Mouse (Mus musculus): Measurements from ENCODE around the gene Zfp541.

The Zfp541 gene

DNA sequence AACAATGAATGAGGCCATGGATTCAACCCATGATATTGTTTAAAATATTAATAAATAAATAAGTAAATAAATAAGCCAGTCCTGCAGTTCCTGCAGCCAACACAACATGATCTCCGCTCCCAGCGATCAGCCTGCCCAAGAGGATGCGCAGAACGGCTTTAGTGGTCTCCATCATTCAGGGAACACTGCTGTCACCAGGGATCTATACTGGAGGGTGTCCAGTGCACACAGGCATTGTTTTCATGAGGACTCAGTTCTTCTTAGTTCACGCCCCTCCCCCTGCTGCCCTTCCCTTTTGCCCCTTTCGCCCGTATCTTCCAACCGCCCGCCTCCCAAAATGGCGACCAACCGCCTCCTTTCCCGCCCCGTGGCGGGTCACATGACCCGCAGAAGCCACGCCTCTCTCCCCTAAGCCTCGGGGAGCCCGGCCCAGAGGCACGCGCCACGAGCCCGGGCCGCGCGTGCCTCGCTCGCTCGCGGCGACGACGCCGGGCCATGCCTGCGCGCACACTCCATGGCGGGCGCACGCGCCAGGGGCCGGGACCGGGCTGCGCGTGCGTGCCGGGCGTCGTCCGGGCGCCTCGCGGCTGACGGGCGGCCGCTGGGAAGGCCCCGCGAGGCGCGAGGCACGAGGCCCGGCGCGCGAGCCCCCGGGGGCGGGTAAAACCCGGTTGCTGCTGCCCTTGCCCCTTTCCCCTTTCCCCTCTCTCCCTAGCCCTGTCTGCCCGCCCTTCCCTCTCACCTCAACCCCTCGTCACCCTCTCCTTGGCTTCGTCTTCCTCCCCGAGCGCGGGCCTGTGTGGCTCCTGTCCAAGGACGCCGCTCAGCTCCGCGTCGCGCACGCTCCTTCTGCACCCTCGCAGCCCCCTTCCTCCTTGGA lies at the start of gene Zfp541:
Gene Zfp541, plus strand, starts transcription at position 596 of the 880 bp plus-strand sequence.
- DNase-seq (ENCODE audit: extremely low read depth, low read depth, low spot score) = no peak

DNA sequence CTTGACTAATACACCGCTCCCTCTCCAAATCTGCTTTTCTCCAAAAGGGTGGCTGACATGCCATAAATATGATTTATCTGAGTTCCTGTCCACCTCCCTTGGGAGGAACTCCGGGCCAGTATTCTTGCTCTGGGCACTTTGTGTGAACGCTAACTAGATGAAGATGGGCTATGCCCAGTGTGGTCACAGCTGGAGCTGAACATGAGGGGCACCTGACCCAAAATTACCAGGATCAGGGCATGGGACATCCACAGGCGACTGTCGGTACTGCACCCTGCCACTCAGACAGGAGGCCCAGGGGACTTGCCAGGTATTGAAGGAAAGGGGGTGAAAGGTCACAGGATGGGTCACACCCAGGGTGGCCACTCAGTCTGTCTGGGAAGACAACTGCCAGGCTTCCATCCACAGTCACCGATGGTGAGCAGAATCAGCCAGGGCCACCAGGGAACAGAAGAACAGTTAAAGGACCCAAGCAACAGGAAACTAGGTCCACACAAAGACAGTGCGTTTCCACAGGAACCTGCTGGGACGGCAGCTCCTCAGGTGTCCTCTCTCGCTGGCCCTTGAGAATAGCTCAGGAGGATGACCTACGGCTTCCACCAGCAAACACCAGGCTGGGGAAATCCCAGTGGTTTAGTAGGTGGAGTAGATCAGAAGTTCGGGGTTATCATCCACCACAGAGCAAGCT lies 48.9 kb upstream of the Zfp541 start:
- no peak for DNase-seq (ENCODE audit: extremely low read depth, low read depth, low spot score)

DNA sequence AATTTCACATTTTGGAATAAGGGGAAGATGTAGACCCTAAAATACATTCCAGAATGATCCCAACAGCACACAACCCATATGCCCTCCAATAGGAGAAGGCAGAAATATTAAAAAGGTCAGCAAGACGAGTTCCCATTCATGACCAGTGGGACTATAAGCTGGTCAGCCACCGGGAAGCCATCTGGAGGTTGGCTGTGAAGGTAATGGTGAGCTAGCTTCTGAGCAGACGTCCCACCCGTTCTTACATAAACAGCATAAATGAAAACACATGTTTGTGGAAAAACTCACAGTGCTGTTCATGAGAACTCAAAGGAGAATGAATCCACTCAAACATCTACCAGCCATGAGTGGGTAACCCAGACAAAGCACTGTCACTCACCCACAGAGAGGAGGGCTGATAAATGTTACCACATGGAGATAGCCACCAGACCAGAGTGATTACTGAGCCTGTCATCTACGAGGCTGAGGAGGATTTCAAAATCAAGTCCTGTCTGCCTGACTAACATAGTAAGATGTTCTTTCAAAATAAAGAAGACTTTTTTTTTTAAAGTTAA lies 47.8 kb upstream of the Zfp541 start:
- DNase-seq (ENCODE audit: extremely low read depth, low read depth, low spot score) = no peak

DNA sequence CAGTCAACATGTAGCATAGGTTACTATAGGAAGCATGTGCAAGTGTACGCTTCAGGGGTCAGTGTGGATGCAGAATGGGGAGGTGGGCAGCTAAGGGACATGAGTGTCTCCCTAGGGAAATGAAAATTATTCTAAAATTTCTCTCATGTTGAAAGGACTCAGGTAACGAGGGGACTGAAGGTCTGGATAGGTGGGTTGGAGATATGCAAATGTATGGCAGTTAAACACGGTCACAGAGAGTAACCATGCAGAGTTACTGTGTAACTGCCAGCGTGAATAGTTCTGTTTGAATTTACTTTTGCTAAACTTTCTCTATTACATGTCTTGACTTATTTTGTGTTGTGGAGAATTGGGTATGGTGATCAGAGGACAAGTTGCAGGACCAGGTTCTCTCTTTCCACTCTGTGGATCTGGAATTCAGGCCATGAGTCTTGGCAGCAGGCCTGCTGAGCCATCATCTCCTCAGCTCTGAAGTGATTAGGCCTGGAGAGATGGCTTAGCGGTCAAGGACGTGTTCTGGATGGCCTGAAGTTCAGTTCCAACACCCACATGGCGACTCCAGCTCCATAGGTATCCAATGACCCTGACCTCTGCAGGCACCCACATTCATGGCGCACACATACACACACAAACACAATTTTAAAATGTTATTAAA lies 47.0 kb upstream of the Zfp541 start:
- no peak for DNase-seq (ENCODE audit: extremely low read depth, low read depth, low spot score)

DNA sequence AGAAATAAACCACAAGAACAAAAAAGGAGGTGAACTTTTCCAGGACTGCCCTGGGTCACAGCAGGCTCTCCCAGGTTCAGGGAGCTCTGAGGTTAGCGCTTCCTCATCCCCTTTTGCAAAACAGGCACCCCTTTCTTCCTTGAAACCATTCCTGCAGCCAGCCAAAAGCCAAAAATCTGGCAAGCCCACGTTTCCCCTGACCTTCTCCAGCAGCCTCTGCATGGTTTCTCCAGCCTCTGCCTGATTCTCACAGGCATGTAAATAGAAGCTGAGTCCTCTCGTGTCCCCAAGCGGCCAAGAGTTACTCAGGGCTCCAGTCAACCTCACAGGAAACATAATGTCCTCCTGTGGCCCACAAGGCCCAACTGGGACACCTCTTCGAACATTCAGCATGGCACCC lies 46.2 kb upstream of the Zfp541 start:
- DNase-seq (ENCODE audit: extremely low read depth, low read depth, low spot score) = no peak

DNA sequence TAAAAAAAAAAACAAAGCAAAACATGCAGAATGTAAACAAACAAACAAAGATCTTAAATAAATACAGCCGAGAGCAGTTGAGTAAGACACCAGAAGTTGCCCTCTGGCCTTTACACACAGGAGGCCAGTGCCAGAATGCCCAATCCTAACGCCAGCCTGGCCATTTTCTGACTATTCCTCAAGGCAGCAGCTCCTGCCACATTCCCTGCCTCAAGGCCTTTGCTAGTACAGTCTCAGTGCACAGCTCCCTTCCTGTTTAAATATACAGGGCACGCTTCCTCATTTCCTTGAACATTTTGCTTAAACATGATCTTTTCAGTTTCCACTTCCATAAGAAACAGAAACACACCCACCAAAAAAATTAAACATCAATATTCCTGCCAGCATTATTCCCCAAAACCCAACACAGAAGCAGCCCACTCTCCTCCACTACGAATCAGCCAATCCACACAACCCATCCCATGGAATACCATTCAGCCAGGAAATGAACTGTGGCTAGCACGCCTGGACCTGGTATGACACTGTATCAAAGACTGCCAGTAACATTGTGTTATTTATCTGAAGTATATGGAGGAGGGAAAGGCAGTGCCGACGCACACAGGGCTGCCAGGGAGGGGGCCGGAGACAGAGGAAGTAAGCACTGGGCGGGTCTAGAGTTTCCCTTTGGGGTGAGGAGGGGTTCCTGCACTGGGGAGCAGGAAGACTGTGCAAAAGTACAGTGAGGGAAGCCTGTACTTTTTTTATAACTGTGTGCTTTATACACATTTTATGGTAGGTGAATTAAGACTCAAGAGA lies 43.4 kb upstream of the Zfp541 start:
- DNase-seq (ENCODE audit: extremely low read depth, low read depth, low spot score) = no peak

DNA sequence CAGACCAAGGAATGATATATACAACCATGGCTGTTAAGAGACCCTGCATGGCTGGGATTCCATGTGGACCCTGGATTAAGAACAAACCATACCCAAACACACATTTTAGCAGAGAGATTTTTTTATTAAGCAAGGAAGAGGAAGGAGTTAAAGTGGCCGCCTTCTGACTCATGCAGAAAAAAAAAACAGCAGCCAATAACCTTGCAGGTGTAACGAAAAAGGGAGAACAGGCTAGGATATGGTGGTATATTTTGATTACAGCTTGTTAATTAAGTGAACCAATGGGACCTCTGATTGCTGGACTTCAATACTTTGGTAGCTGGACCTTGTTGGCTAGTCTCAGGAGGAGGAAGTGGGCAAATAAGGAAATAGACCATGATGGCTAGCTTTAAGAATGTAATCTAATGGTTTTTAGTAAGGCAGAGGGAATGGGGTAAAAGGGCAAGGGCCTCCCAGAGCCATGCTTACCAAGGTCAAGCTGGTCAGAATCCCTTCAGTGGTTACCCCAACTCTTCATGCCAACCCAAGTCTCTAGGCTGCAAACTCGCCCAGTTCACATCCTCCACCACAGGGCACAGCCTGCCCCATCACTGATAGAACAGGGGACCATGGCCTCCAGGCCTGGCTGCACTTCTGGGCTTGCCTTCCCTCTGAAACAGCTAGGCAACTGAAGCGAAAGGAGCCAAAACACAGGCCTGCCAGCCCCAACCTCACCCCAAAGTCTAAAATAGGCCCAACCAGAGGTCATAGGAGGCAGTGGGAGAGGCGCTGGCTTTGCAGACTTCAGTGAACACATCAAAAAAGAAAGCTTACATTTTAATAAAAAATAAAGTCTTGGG lies 42.1 kb upstream of the Zfp541 start:
- DNase-seq (ENCODE audit: extremely low read depth, low read depth, low spot score) = no peak

DNA sequence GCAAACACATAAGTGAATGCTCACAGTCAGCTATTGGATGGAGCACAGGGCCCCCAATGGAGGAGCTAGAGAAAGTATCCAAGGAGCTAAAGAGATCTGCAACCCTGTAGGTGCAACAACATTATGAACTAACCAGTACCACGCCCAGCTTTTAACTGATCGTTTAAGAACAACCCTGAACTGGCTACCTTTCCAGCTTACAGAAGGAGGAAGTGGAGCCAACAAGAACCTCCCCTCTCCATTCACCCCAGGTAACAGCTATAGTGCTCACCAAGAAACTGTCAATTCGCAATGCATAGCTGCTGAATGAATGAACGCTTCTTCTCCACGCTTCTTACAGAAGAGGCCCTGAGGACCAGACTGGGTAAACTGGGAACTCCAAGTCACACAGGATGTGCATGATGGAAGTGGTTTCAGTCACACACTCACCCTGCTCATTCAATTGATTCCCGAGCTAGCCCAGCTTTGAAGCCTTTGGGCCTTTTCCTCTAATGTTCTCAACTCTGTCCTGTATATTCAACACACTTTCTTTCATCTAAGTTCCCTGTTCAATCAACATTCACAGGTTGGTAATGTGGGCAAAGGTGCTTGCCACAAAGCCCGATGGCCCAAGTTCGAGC lies 36.9 kb upstream of the Zfp541 start:
- no peak for DNase-seq (ENCODE audit: extremely low read depth, low read depth, low spot score)

DNA sequence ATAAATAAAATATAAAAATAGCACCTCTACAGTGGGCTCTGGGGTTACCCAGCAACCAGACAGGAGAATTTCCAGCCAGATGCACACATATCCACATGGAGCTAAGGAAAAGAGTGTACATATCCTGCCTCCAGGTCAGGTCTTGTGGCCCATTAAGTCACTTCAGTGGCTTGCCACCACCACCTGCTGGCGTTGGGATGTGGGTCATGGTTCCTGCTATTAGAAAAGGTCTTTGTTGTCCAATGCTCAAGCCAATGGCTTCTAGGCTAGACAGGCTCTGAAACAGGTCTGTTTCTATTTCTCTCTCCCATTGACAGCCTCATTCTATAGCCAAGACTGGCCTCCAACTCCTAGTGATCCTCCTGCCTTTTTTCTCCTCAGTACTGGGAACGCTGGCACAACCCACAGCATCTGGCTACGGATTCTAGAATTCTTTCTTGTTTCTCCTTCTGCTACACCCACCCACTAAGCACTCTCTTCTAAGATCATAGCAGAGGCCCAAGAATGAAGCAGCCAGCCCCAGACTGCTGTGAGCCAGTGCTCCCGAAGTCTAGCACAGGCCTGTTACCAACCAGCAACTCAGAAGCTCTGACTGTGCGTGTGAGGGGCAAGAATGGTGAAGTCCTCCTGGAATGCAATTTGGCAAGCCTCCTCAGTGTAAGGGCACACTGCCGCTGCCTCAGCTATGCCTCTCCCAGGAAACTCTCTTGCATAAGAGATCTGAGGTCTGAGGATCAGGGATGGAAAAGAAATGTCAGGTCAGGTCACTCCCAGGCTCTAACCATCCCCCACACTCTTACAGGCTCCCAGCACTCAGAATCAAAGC lies 33.3 kb upstream of the Zfp541 start:
- DNase-seq (ENCODE audit: extremely low read depth, low read depth, low spot score) = peak; percentile 83

DNA sequence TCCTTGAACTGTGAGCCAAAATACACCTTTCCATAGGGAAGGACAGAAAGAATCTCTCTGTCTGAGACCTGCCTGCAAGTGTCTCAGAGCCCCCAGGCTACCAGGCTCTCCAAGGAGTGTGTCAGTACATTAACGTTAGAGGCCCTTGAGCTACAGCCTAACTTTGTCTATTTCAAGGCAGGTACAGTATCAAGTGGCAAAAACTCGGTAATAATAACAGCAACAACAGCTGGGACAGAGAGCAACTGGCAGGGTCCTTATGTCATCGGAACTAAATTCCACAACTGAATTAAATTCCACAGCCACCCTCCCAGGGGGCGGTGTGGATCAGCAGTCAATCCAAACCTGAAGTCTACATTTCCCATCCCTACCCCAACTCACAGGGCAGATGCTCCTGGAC lies 30.5 kb upstream of the Zfp541 start:
- DNase-seq (ENCODE audit: extremely low read depth, low read depth, low spot score) = no peak

DNA sequence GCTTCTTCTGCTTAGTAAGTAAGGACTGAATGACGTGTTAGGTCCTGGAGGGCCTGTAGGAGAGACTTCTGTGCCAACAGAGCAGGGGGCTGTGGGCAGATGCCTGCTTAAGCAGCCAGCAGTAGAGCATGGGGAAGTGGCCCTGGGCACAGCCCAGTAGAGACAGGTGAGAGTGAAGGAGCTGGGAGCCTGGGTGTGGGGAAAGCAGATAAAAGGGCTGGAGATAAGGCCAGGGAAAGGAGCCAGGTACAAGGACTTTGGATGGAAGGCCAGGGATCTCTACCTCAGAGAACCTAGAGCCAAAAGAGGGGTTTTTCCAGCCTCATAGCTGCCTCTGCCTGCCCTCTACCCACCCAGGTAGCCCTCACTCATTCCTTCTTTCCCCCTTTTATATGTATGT lies 28.6 kb upstream of the Zfp541 start:
- DNase-seq (ENCODE audit: extremely low read depth, low read depth, low spot score) = no peak

DNA sequence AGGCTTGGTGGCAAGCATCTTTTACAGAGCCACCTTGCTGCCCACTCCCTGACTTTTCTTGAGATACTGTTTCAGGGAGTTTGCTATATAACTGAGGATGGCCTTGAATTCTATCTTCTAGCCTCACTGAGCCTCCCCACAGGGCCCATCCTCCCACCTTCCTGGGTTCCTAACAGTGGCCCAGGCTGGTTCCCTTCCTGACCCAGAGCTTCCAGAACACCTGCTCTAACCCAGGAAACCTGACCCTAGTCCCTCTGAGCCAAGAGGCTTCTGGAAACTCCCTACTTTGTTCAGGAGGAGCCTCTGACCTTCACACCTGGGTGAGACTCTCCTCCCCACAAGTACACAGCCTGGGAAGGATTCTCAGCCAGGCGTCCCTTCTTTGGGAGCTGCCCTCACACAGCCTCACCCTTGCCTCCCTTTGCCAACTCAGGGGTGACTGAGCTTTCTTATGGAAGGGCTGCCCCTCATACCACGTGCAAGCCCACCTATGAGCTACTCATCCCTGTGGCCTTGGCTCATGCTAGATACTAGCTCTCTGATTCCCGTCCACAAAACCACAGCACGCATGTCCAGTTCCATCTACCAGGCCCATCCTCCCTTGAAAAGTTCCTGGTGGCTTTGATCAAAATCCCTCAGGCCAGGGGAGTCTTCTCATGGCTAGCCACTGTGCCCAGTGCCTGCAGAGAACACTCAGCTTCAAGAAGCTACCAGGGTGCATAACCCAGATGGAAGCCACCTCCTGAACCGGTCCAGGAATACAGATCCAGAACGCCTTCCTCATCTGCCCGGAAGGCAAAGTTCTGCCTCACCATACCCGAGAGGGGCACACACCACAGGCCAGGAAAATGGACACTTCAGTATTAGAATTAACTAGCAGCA lies 27.8 kb upstream of the Zfp541 start:
- no peak for DNase-seq (ENCODE audit: extremely low read depth, low read depth, low spot score)

DNA sequence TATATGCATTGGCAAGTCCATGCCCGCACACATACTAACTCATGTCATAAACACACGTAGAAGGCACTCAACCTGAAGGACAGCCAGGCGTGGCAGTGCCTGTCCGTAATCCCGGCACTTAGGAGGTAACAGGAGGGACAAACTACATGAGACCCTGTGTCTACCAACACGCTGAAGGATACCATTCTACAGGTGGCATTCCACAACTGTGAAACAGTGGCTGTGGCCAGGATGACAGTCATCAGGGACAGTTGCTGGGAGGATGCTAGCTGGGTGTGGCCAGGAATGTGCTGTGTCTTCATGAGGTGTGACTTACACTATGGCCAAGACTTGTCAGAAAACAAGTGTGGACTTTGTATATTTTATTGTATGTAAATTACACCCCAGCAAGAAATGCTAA lies 24.6 kb upstream of the Zfp541 start:
- no peak for DNase-seq (ENCODE audit: extremely low read depth, low read depth, low spot score)

DNA sequence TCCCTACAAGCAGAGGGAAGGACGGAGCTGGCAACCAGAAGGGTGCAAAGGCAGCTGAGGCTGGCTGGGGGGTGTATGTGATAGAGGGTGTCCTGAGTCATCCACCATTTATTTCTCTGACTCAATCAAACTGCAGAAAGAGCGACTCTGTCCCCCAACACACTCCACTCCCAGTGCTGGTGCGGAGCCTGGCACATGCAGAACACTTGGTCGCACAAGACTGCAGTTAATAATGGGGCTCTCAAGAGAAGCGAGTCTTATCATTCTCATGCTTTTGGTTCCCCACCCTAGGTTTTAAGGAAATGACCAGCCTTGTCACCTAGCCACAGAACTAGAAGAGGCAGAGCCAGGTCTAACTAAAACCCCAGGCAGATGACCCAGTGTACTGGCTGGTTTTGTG lies 22.3 kb upstream of the Zfp541 start:
- DNase-seq (ENCODE audit: extremely low read depth, low read depth, low spot score) = no peak

DNA sequence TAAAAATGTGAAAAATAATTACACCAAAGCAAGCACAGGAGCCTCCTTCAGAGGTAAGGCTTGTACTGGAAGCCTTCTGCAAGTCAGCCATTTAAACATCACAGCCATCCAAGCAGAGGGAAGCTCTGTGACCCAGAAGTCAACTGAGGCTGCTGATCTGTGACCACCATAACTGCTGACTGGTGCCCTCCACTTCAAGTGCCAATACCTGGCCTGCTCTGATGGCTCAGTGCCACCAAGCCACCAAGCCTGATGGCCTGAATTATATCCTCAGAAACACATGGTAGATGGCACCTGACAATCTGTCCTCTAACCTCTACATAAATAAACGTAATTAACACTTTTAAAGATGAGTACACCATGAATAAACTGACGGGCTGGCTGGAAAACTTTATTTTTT lies 20.4 kb upstream of the Zfp541 start:
- no peak for DNase-seq (ENCODE audit: extremely low read depth, low read depth, low spot score)

DNA sequence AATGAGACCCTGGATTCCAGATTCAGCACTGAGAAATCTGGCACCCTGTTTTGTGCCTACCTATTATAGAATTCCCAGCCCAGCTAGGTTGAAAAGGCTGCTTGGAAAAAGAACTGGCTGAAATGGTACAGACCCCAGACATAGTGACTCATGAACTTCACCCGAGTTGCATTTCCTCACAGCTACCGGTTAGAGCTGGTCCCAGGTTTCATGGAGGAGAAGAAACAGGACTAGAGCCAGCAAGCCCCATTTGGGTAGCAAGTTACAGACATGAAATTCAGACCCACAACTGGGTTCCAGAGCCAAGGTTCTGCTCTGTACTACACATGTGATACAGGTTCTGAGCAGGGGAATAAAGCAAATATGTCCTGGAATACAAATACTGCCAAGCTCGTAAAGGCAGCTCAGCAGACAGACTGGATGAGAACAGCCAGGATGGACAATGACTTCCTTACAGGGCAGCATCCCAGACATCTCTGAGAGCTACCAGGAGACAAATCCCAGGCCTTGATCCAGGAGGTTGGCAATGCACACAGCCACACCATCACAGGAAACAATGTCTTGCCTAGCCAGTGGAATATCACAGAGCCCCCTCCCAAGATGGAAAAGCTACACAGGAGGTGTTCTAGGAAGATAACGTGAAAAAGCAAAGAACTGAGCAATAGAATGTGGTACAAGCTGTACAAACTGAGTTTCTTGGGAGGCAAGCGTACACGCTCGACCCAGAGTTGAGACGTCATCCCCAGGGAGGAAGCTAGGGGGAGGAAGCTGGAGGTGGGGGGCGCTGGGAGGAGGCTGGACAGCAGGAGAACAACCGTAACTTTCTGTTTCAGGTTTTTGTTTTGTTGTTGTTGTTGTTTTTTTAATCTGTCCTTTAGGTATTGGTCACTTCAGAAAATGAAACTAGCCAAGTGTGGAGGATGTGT lies 18.5 kb upstream of the Zfp541 start:
- DNase-seq (ENCODE audit: extremely low read depth, low read depth, low spot score) = no peak

All from fat pad, adult 2 months (tissue).